Mouse (Mus musculus): ENCODE data around the gene Olfr986.
"Not testable (repeated sequence)": the region's sequence is repeated elsewhere in the genome, so short reads cannot be mapped to it uniquely, and the experiment has no call there.

Gene Olfr986

GRCm38 (mm10) chr9:40180620-40181019 is at the start of gene Olfr986:
Olfr986 (plus strand) TSS chr9:40180920.
- DNase-seq = no peak

GRCm38 (mm10) chr9:40136987-40137688 is 43.6 kb upstream of the Olfr986 start:
- DNase-seq = no peak

- no peak for DNase-seq
Measured at GRCm38 (mm10) chr9:40139484-40139883, 41.2 kb upstream of the Olfr986 start.

GRCm38 (mm10) chr9:40141544-40141943 is 39.2 kb upstream of the Olfr986 start:
- no peak for DNase-seq

- DNase-seq = no peak
Measured at GRCm38 (mm10) chr9:40155118-40155644, 25.5 kb upstream of the Olfr986 start.

- DNase-seq = no peak
Measured at GRCm38 (mm10) chr9:40166446-40166845, 14.3 kb upstream of the Olfr986 start.

- DNase-seq = no peak
Measured at GRCm38 (mm10) chr9:40177017-40177416, 3.7 kb upstream of the Olfr986 start.

GRCm38 (mm10) chr9:40185166-40185565 is 4.4 kb downstream of the Olfr986 start:
- not testable (repeated sequence) for DNase-seq

GRCm38 (mm10) chr9:40191086-40191876 is 10.6 kb downstream of the Olfr986 start:
- DNase-seq = no peak

- peak; percentile 86 for DNase-seq
Measured at GRCm38 (mm10) chr9:40192098-40193038, 11.6 kb downstream of the Olfr986 start, which contains the start of gene Zfp202. Zfp202 (plus strand) TSS chr9:40192316.

GRCm38 (mm10) chr9:40195981-40196380 is 15.3 kb downstream of the Olfr986 start:
- no peak for DNase-seq

GRCm38 (mm10) chr9:40206546-40206950 is 25.8 kb downstream of the Olfr986 start:
- no peak for DNase-seq

GRCm38 (mm10) chr9:40210744-40211143 is 30.0 kb downstream of the Olfr986 start:
- DNase-seq = no peak

GRCm38 (mm10) chr9:40214058-40214457 is 33.3 kb downstream of the Olfr986 start:
- no peak for DNase-seq

- DNase-seq = no peak
Measured at GRCm38 (mm10) chr9:40216651-40217050, 35.9 kb downstream of the Olfr986 start.

GRCm38 (mm10) chr9:40224289-40224688 is 43.6 kb downstream of the Olfr986 start:
- DNase-seq = no peak

- peak; percentile 54 for DNase-seq
Measured at GRCm38 (mm10) chr9:40227874-40228789, 47.4 kb downstream of the Olfr986 start.

- DNase-seq = no peak
Measured at GRCm38 (mm10) chr9:40228804-40229331, 48.1 kb downstream of the Olfr986 start.

GRCm38 (mm10) chr9:40229479-40229878 is 48.8 kb downstream of the Olfr986 start:
- DNase-seq = no peak

- DNase-seq = no peak
Measured at GRCm38 (mm10) chr9:40231019-40231418, 50.3 kb downstream of the Olfr986 start.

Measured in right cerebral cortex, postnatal 14 days (tissue).